Mouse (Mus musculus) adrenal gland, adult 8-10 months (tissue): ENCODE measurements at regions not wholly inside any gene's neighbourhood (a gene's known extent, or its start where the extent isn't known, plus 50 kb on each side); places are given as distances from the start of the nearest gene placed in this dataset.

Experiments
- DNase-seq: peaks from one replicate; pipeline ENCODE4 v3.0.0; 2022

- DNase-seq = no peak
These were observed 199.4 kb upstream of the Apob start for GRCm38 (mm10) chr12:7778056-7778440.

- DNase-seq = peak; percentile 7
These were observed 160.8 kb upstream of the Apob start for GRCm38 (mm10) chr12:7816616-7817015.

- no peak for DNase-seq
These were observed 157.3 kb upstream of the Apob start for GRCm38 (mm10) chr12:7820006-7820704.

GRCm38 (mm10) chr12:7820718-7821117 is 156.7 kb upstream of the Apob start:
- no peak for DNase-seq

- no peak for DNase-seq
These were observed 141.7 kb upstream of the Apob start for GRCm38 (mm10) chr12:7835731-7836130.

GRCm38 (mm10) chr12:7853876-7854275 is 123.6 kb upstream of the Apob start:
- no peak for DNase-seq

DNA sequence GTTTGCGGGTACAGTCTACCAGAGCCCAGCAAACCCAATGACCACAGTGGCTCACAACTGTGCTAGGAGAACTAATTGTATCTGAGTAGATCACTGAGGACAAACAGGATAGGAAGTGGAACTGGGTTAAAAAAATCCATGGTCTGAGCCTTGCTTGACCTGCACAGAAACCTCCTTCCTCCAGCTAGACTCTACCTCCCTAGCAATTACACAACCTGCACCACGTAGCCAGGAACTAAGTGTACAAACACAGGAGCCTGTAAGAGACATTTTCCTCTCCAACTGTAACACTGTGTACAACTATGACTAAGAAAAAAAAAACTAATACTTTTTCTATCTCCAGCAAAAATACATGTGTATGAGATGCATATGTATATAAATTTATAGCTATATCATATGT is 121.8 kb upstream of the Apob start:
- no peak for DNase-seq

DNA sequence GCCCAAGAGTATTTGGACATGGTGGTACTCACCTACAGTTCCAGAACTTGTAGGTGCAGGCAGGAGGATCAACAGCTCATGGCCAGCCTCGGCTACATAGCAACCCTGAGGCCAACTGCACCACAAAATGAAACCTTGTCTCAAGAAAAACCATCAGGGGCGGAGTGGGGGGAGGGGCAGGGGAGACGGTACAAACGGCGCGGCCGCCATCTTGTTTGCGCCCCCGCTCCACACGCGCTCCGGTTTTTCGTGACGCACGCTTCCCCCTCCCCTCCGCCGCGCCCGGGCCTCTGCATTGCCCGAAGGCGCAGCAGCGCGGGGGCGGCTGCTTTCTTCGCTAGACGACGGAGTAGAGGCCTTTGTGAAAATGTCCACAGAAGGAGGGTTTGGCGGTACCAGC is 117.9 kb upstream of the Apob start:
- no peak for DNase-seq

DNA sequence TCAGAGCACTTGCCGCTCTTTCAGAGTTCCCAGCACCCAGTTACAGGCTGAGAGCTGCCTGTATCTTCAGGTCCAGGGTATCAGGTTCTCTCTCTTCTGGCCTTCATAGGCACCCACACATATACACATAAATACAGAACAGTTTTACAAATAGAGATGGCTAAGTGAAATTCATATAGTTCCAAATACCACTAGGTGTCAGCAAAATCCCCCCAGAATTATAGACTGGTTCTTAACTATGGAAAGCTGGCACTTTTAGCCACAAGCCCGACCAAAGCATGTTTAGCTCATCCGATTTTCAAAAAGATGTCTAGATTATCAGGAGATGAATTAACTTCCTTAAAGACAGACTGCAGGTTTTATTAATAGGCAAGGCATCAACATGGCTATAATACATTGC is 107.4 kb upstream of the Apob start:
- DNase-seq = no peak

DNA sequence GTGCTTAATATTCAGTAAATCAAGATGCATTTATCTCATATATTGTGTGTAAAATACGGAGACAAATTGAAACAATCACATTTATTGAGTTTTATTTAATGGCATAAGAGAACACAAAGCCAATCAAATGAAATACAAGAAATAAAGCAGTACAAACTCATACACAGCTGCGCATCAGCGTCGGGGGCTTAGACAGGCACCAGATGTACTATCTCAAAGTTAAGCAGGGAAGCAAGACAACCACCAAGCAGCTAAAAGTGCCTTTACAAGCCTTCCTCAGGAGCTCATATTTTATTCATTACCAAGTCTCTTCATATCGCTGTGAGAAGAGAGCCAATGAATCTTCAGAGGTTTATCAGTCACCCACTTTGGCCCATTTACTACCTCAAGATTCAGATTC is 107.0 kb upstream of the Apob start:
- no peak for DNase-seq

GRCm38 (mm10) chr12:7875454-7875853 is 102.0 kb upstream of the Apob start:
- DNase-seq = no peak

DNA sequence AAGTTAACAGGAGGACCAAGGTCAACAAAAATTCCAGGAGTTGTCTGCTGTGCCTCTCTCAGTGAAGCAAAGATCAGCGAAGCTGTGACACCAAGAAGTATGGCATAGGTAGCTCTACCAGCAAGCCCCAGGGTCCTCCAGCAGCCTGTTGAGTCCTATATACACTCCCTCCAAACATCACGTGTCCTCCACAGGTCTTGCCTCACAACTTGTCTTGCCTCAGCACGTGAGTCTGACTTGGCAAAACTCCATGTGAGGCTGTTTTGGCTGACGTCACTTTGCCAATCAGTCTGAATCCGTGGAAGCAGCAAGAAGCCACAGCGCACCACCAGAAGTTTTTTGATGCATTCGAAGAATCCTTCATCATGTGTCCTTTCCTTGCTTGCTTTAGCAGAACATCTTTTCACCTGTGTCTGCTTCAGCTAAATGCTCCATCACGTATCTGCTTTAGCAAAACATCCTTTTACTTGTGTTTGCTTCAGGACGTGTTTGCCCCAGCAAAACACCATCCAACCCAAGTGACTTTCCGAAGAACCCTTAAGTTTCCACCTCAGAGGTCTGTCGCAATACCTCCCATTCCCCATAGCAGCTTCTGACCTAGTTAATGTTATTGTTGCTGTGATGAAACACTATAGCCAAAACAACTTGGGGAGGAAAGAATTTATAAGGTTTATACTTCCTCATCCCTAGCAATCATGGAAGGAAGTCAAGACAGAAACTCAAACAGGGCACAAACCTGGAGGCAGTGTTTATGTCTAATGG is 101.0 kb upstream of the Apob start:
- DNase-seq = no peak

GRCm38 (mm10) chr12:7878761-7879160 is 98.7 kb upstream of the Apob start:
- no peak for DNase-seq

DNA sequence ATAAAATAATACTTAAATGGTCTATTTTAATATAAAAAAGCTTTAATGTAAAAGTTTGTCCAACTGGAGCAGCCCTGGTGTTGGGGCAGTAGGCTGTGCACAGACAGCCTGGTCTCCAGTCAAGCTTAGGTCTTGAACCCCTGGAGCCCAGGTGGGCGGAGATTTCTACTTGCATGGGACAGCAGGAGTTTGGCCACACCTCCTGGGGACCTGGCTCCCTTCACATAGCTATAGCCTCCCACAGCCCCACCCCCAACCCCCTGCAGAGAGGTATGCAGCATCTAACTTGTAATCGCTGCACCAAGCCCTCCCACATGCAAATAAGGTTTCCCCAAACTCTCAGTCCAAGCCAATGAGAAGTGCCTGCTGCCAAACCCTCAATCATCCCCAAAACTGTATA is 81.3 kb upstream of the Apob start:
- no peak for DNase-seq

DNA sequence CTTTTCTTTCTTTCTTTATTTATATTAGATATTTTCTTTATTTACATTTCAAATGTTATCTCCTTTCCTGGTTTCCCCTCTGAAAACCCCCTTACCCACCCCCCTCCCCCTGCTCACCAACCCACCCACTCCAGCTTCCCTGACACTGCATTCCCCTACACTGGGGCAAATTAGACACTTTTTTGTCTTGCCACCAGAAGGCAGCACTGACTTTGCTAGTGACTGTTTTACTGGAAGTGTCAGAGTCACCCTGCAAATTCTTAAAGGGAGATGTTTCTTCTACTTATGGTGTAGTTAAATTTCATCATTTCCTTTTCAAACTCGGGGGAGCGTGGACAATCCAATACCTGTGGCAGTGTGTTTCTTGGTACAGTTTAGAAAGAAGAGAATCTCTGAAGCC is 72.1 kb upstream of the Apob start:
- DNase-seq = no peak

- DNase-seq = no peak
These were observed 70.6 kb upstream of the Apob start for GRCm38 (mm10) chr12:7906831-7907230.

GRCm38 (mm10) chr12:7909746-7910360 is 67.6 kb upstream of the Apob start:
- no peak for DNase-seq

- no peak for DNase-seq
These were observed 66.9 kb upstream of the Apob start for GRCm38 (mm10) chr12:7910509-7910908.

DNA sequence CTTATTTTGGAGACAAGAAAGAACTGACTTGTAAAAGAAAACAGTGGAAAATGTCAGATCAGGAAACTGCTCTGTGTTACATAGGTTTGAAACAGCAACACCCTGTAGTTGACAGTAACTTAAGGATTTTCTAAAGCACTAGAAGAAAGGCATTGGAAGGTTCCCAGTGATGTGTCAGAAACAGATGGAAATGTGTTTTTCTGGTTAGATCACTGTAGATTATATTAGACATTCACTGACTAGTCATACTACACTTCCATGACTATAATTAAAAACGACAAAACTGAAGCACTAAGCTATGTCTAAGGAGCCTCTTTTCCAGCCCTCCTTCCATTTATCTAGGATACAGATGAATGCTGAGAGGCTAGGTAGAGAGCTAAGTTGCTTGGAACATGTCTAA is 59.1 kb upstream of the Apob start:
- no peak for DNase-seq

- no peak for DNase-seq
These were observed 58.3 kb upstream of the Apob start for GRCm38 (mm10) chr12:7918967-7919708.

GRCm38 (mm10) chr12:7919709-7920324 is 57.6 kb upstream of the Apob start:
- no peak for DNase-seq

- no peak for DNase-seq
These were observed 56.6 kb upstream of the Apob start for GRCm38 (mm10) chr12:7920888-7921287.
